Mouse (Mus musculus) C2C12 (cell line): ENCODE results near the gene Ptprt. TPM values are rescaled to one million over a fixed set of nuclear protein-coding genes. Genes with fewer than 3 reads are reported as not detected.

Experiments
- H3K27me3 ChIP-seq: one replicate; pipeline ENCODE4 v1.6.1; 2011; ENCODE audit not compliant: control insufficient read depth, insufficient read depth, insufficient read length
- H3K36me3 ChIP-seq: one replicate; pipeline ENCODE4 v1.6.1; 2011; ENCODE audit not compliant: control insufficient read depth, insufficient read depth
- H3K4me3 ChIP-seq: one replicate; pipeline ENCODE4 v1.5.1; 2011; ENCODE audit warnings: mild to moderate bottlenecking, control low read depth; ENCODE audit not compliant: poor library complexity, insufficient read depth, severe bottlenecking
- H3K79me2 ChIP-seq: one replicate; pipeline ENCODE4 v1.6.1; 2011; ENCODE audit not compliant: control insufficient read depth, insufficient read depth
- H3K79me3 ChIP-seq: one replicate; pipeline ENCODE4 v1.6.1; 2011; ENCODE audit warnings: low read depth, control low read depth
- H3ac ChIP-seq: one replicate; pipeline ENCODE3; 2011; ENCODE audit warnings: low read depth; ENCODE audit not compliant: control insufficient read depth, insufficient read length
- CEBPB ChIP-seq: IDR thresholded peaks from one replicate; pipeline ENCODE4 v1.6.1; 2011; ENCODE audit warnings: low read depth, mild to moderate bottlenecking, control low read depth, moderate library complexity
- CTCF ChIP-seq: IDR thresholded peaks from one replicate; pipeline ENCODE4 v1.5.1; 2011; ENCODE audit not compliant: control insufficient read depth, insufficient read depth, insufficient read length
- FOSL1 ChIP-seq: IDR thresholded peaks from one replicate; pipeline ENCODE4 v1.8.0; 2011; ENCODE audit warnings: mild to moderate bottlenecking, low read length; ENCODE audit not compliant: poor library complexity, insufficient read depth, severe bottlenecking
- MAX ChIP-seq: IDR thresholded peaks from one replicate; pipeline ENCODE4 v1.6.1; 2011; ENCODE audit warnings: mild to moderate bottlenecking, control low read depth
- MYOD1 ChIP-seq: IDR thresholded peaks from one replicate; pipeline ENCODE4 v1.6.1; 2011; ENCODE audit warnings: low read depth; ENCODE audit not compliant: control insufficient read depth, insufficient read length
- MYOG ChIP-seq: IDR thresholded peaks from one replicate; pipeline ENCODE4 v1.6.1; 2011; ENCODE audit not compliant: control insufficient read depth, insufficient read length; ENCODE audit errors: extremely low read depth
- USF1 ChIP-seq: IDR thresholded peaks from one replicate; pipeline ENCODE4 v1.6.1; 2011; ENCODE audit warnings: low read depth, mild to moderate bottlenecking, control low read depth, moderate library complexity
- polyA plus RNA-seq: library from polyadenylated mRNA; unstranded; fragments of >200 nt; fragmentation: generic; extraction: Trizol; gene quantifications from one replicate; pipeline ENCODE4 v1.2.1, GENCODE M21; 2012; ENCODE audit warnings: missing spikeins

Gene Ptprt
- polyA plus RNA-seq, 1 experiment: not detected

GRCm38 (mm10) chr2:162129896-162130295 is 531.1 kb downstream of the Ptprt start:
- Histone ChIP-seq H3K27me3 (no peaks in the 10 kb centered on the region), H3K79me2 (no peaks in the 10 kb centered on the region), H3K4me3 (no peak overlapping the region), H3K36me3 (no peaks in the 10 kb centered on the region), H3K79me3 (no peaks in the 10 kb centered on the region), H3ac (no peak overlapping the region)
- TF ChIP-seq MYOD1: no peak
- no peak for TF ChIP-seq USF1
- no peak for TF ChIP-seq FOSL1
- no peak for TF ChIP-seq CTCF
- no peak for TF ChIP-seq MAX
- no peak for TF ChIP-seq CEBPB

DNA sequence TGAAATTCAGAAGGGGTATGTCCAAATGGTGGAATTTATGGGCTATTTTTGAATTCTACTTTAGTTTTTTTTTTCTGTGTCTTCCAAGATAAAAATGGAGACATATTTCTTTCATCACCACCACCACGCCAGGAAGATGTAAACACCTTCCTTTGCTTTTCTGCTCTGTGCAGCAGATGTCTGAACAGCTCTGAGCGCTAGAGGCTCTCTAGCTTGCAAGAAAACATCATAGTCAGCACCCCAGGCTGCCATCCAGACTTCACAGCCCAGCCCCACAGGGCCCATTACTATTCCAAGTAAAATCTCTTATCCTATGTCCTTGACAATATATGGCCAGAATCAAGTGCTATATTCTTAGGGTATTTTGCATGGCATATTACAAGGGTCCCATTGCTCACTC is 542.9 kb downstream of the Ptprt start:
- Histone ChIP-seq H3K36me3 (no peaks in the 10 kb centered on the region), H3K79me2 (no peaks in the 10 kb centered on the region), H3K27me3 (no peaks in the 10 kb centered on the region), H3K4me3 (no peak overlapping the region), H3ac (no peak overlapping the region), H3K79me3 (no peaks in the 10 kb centered on the region)
- TF ChIP-seq CTCF: no peak
- TF ChIP-seq USF1: no peak
- TF ChIP-seq MYOG: no peak
- TF ChIP-seq MYOD1: no peak
- TF ChIP-seq MAX: no peak
- TF ChIP-seq FOSL1: no peak
- no peak for TF ChIP-seq CEBPB

- Histone ChIP-seq H3K27me3 (no peaks in the 10 kb centered on the region), H3K4me3 (no peak overlapping the region), H3K36me3 (no peaks in the 10 kb centered on the region), H3K79me3 (no peaks in the 10 kb centered on the region), H3K79me2 (no peaks in the 10 kb centered on the region), H3ac (no peak overlapping the region)
- TF ChIP-seq CEBPB (no peak), CTCF (no peak), MYOD1 (no peak), MAX (no peak), USF1 (no peak), FOSL1 (no peak), MYOG (no peak)
These were observed 578.6 kb downstream of the Ptprt start for GRCm38 (mm10) chr2:162082391-162082790.

DNA sequence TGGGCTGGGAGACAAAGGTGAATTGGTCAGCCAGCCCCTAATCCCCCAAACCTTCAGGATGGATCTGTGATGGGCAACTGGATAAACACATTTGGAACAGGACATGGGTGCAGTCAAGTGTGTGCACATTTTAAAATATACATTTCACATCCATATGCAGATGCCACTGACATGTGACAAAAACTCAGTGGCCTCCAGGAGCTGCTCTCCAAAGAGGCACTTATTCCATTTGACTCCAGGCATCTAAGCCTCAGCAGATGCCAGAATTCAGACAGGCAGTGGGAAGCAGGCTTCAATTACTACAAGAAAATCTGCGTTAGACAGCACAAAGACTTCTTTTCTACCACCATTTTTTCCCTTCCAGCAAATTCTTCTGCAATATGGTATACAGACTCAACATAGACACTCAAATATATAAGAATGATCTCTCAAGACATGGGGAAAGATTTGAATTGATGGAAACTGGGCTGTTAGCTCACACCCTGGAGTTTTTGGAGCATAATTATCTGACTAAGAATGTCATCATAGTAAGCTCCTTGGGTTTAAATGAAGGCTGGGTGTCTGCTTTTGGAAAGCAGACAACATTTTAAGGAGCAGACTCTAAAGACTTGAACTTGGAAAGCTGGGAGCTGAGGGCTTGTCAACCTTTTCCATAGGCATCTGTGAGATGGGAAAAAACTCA is 580.1 kb downstream of the Ptprt start:
- Histone ChIP-seq H3K36me3 (no peaks in the 10 kb centered on the region), H3K4me3 (no peak overlapping the region), H3K79me2 (no peaks in the 10 kb centered on the region), H3K27me3 (no peaks in the 10 kb centered on the region), H3K79me3 (no peaks in the 10 kb centered on the region), H3ac (no peak overlapping the region)
- TF ChIP-seq MYOG (no peak), MAX (no peak), USF1 (no peak), FOSL1 (no peak), CEBPB (no peak), MYOD1 (no peak), CTCF (no peak)

- Histone ChIP-seq H3K79me3 (no peaks in the 10 kb centered on the region), H3K36me3 (no peaks in the 10 kb centered on the region), H3ac (no peak overlapping the region), H3K27me3 (no peaks in the 10 kb centered on the region), H3K4me3 (no peak overlapping the region), H3K79me2 (no peaks in the 10 kb centered on the region)
- TF ChIP-seq CEBPB: no peak
- no peak for TF ChIP-seq FOSL1
- TF ChIP-seq USF1: no peak
- no peak for TF ChIP-seq CTCF
These were observed 582.2 kb downstream of the Ptprt start for GRCm38 (mm10) chr2:162078571-162079280.

DNA sequence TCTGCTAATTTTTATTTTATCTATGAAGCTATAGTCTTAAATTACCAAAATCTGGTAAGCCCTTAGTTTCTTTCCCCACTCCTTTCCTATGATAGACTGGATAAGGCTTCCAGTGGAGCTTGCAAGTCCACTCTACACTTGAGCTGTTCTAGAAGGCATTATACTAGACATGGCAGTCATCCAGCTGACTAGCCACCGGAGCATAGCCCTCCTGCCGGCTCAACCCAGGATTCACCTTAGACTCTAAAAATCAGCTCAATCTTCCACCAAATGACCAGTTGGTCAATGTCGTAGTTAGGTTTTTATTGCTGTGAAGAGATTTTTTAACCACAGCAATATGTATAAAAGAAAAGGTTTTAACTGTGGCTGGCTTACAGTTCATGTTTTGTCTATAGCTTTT is 608.1 kb downstream of the Ptprt start:
- no peak overlapping the region for H3K4me3 ChIP-seq
- no peaks in the 10 kb centered on the region for H3K27me3 ChIP-seq
- H3K36me3 ChIP-seq: no peaks in the 10 kb centered on the region
- no peak overlapping the region for H3ac ChIP-seq
- TF ChIP-seq MAX (no peak), CTCF (no peak), CEBPB (no peak), MYOG (no peak), USF1 (no peak), FOSL1 (no peak), MYOD1 (no peak)
- H3K79me2 ChIP-seq: no peaks in the 10 kb centered on the region
- no peaks in the 10 kb centered on the region for H3K79me3 ChIP-seq
